Mouse (Mus musculus) stomach, postnatal 0 days (tissue): ENCODE data around the gene Dclk2. TPM values are rescaled to one million over a fixed set of nuclear protein-coding genes. Genes with fewer than 3 reads are reported as not detected.

ENCODE experiments used
- ATAC-seq: fragments of 200-750 bp; cut with Nextera tagmentation; 2 replicates; pipeline ENCODE4 v1.8.0; 2017; ENCODE audit not compliant: low FRiP score, low TSS enrichment
- DNase-seq: peaks from one replicate; pipeline ENCODE4 v3.0.0-alpha.2; 2016; ENCODE audit warnings: low spot score
- H3K27ac ChIP-seq: fragments of 300-500 bp; sonication (generic); replicated peaks from 2 replicates; pipeline ENCODE4 v1.5.1; 2014; ENCODE audit warnings: mild to moderate bottlenecking, control low read depth
- H3K27me3 ChIP-seq: fragments of 300-500 bp; sonication (generic); 2 replicates; pipeline ENCODE4 v1.6.1; 2014; ENCODE audit warnings: low read length; ENCODE audit not compliant: control insufficient read depth, insufficient read depth
- H3K36me3 ChIP-seq: fragments of 300-500 bp; sonication (generic); 2 replicates; pipeline ENCODE4 v1.6.1; 2014; ENCODE audit warnings: low read length, mixed read lengths; ENCODE audit not compliant: control insufficient read depth, insufficient read depth
- H3K4me1 ChIP-seq: fragments of 300-500 bp; sonication (generic); replicated peaks from 2 replicates; pipeline ENCODE4 v1.6.1; 2014; ENCODE audit warnings: antibody characterized with exemption; ENCODE audit not compliant: control insufficient read depth, insufficient read depth
- H3K4me2 ChIP-seq: fragments of 300-500 bp; sonication (generic); replicated peaks from 2 replicates; pipeline ENCODE4 v1.6.1; 2014; ENCODE audit warnings: low read depth, mild to moderate bottlenecking, control low read depth, moderate library complexity
- H3K4me3 ChIP-seq: fragments of 300-500 bp; sonication (generic); 2 replicates; pipeline ENCODE4 v1.5.1; 2014; ENCODE audit warnings: low read depth, low read length, control low read depth
- H3K9ac ChIP-seq: fragments of 300-500 bp; sonication (generic); 2 replicates; pipeline ENCODE4 v1.6.1; 2014; ENCODE audit warnings: mild to moderate bottlenecking, low read length, control low read depth, mixed read lengths
- H3K9me3 ChIP-seq: fragments of 300-500 bp; sonication (generic); 2 replicates; pipeline ENCODE4 v1.6.1; 2016; ENCODE audit warnings: low read length; ENCODE audit not compliant: control insufficient read depth
- CTCF ChIP-seq: IDR thresholded peaks from 2 replicates; pipeline ENCODE4 v1.5.1; 2016; ENCODE audit warnings: antibody characterized with exemption, low read depth, mild to moderate bottlenecking, moderate library complexity
- EP300 ChIP-seq: optimal IDR thresholded peaks from 2 replicates; pipeline ENCODE3; 2016; ENCODE audit warnings: antibody characterized with exemption
- WGBS: fragments of 180-500 bp; shearing (Covaris S2); extraction: QIAGEN DNeasy Blood & Tissue Kit; methylation state at CpG from one replicate; pipeline ENCODE4 v1.1.7; 2014; 5-methylcytosine and 5-hydroxymethylcytosine counted together
- polyA plus RNA-seq: library from polyadenylated mRNA; unstranded; fragments of >200 nt; fragmentation: Nextera tagmentation; extraction: Ambion mirVana; gene quantifications from 2 replicates; pipeline ENCODE4 v1.2.1, GENCODE M21; 2015

Gene Dclk2
- polyA plus RNA-seq, 1 experiment from 2014 or later, result 2.3 TPM

- H3K27ac ChIP-seq, result no peak overlapping the region
- 71% methylated on average over 3 of the region's 3 CpGs for WGBS
- no peak overlapping the region for H3K4me3 ChIP-seq
- no peaks in the 10 kb centered on the region for H3K9me3 ChIP-seq
- no peaks in the 10 kb centered on the region for H3K27me3 ChIP-seq
- ATAC-seq, result no peak
- no peak for TF ChIP-seq EP300
- no peak for TF ChIP-seq CTCF
- H3K36me3 ChIP-seq, result no peaks in the 10 kb centered on the region
- no peak overlapping the region for H3K9ac ChIP-seq
- no peaks in the 10 kb centered on the region for H3K4me1 ChIP-seq
- no peak for DNase-seq
- no peak overlapping the region for H3K4me2 ChIP-seq
Measured at GRCm38 (mm10) chr3:86914316-86914715, 6.3 kb downstream of the Dclk2 start.

GRCm38 (mm10) chr3:86898366-86898765, 22.3 kb downstream of the Dclk2 start:
- Histone ChIP-seq H3K36me3 (no peaks in the 10 kb centered on the region), H3K4me2 (no peak overlapping the region), H3K27me3 (no peaks in the 10 kb centered on the region), H3K9me3 (no peaks in the 10 kb centered on the region), H3K27ac (no peak overlapping the region), H3K4me3 (no peak overlapping the region), H3K9ac (no peak overlapping the region), H3K4me1 (no peaks in the 10 kb centered on the region)
- no peak for TF ChIP-seq EP300
- TF ChIP-seq CTCF, result no peak
- no peak for ATAC-seq
- DNase-seq, result no peak
- WGBS, result 87% methylated on average over 5 of the region's 5 CpGs

- DNase-seq (no peak), ATAC-seq (peak; percentile 8; the same call in 1 of the 2 replicates)
- no peaks in the 10 kb centered on the region for H3K36me3 ChIP-seq
- no peaks in the 10 kb centered on the region for H3K9me3 ChIP-seq
- 55% methylated on average over 8 of the region's 8 CpGs for WGBS
- H3K27ac ChIP-seq, result peak overlapping the region; percentile 73
- H3K27me3 ChIP-seq, result no peaks in the 10 kb centered on the region
- H3K9ac ChIP-seq, result no peak overlapping the region
- H3K4me1 ChIP-seq, result no peaks in the 10 kb centered on the region
- H3K4me2 ChIP-seq, result no peak overlapping the region
- no peak overlapping the region for H3K4me3 ChIP-seq
- TF ChIP-seq CTCF (no peak), EP300 (no peak)
Measured at GRCm38 (mm10) chr3:86897551-86897950, 23.1 kb downstream of the Dclk2 start.

- Histone ChIP-seq H3K4me2 (no peak overlapping the region), H3K36me3 (no peaks in the 10 kb centered on the region), H3K27me3 (no peaks in the 10 kb centered on the region), H3K4me1 (no peaks in the 10 kb centered on the region), H3K4me3 (no peak overlapping the region), H3K9ac (no peak overlapping the region), H3K9me3 (no peaks in the 10 kb centered on the region), H3K27ac (no peak overlapping the region)
- no peak for TF ChIP-seq EP300
- TF ChIP-seq CTCF, result no peak
- DNase-seq, result no peak
- 56% methylated on average over 9 of the region's 9 CpGs for WGBS
- ATAC-seq, result peak; percentile 24; the same call in 1 of the 2 replicates
Measured at GRCm38 (mm10) chr3:86897066-86897465, 23.6 kb downstream of the Dclk2 start.

- ATAC-seq (no peak), DNase-seq (no peak)
- no peaks in the 10 kb centered on the region for H3K9me3 ChIP-seq
- no peak overlapping the region for H3K4me2 ChIP-seq
- no peak overlapping the region for H3K27ac ChIP-seq
- no peaks in the 10 kb centered on the region for H3K36me3 ChIP-seq
- WGBS, result 82% methylated on average over 2 of the region's 2 CpGs
- no peaks in the 10 kb centered on the region for H3K27me3 ChIP-seq
- H3K4me1 ChIP-seq, result no peaks in the 10 kb centered on the region
- H3K9ac ChIP-seq, result no peak overlapping the region
- no peak overlapping the region for H3K4me3 ChIP-seq
- TF ChIP-seq CTCF (no peak), EP300 (no peak)
Measured at GRCm38 (mm10) chr3:86894491-86894890, 26.2 kb downstream of the Dclk2 start.

GRCm38 (mm10) chr3:86887512-86887911, 33.1 kb downstream of the Dclk2 start:
- ATAC-seq (peak; percentile 73), DNase-seq (no peak)
- TF ChIP-seq EP300 (no peak), CTCF (no peak)
- Histone ChIP-seq H3K36me3 (no peaks in the 10 kb centered on the region), H3K4me1 (no peaks in the 10 kb centered on the region), H3K4me3 (no peak overlapping the region), H3K9ac (no peak overlapping the region), H3K27ac (no peak overlapping the region), H3K27me3 (no peaks in the 10 kb centered on the region), H3K9me3 (no peaks in the 10 kb centered on the region), H3K4me2 (no peak overlapping the region)
